Mouse (Mus musculus): Measurements from ENCODE around the gene Ascl2. TPM values are rescaled to one million over a fixed set of nuclear protein-coding genes. Genes with fewer than 3 reads are reported as not detected.

Gene Ascl2
- 0.49 and 3.2 TPM in 2 replicates for polyA plus RNA-seq (2012; rRNA removed; ENCODE audit: low replicate concordance)

DNA sequence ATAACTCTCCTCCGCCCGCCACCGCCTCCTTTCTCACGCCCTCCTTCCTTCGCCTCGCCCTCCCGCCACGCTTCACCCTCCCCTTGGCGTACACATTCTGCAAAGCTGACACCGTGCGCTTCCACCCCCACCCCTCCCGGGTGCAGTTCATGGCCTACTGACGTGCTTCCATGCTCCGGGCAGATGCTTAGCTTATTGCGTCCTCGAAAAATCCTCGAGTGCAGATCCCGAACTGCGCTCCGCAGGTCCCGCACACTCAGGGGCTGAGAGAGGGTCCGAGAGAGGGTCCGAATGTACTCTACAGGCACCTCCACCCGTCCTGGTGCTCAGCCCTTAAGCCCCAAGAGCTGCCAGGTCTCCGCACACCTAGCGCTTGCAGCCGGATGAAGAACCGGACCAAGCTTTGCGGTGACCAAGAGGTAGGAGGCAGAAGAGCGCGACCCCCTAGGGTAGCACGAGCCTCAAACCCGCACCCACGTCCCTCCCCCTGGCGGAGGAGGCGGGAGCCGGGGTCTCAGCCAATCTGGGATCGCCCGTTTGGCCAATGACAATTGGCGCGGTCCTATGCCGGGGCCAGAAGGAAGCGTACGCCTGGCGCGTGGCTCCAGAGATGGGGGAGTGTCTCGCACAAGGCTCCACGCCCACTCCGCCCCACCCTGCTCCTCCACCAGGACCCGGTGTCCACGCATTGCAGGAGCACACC is at the start of gene Ascl2:
TSS of gene Ascl2 (minus strand) at position 456 of the 703 bp plus-strand sequence.

DNA sequence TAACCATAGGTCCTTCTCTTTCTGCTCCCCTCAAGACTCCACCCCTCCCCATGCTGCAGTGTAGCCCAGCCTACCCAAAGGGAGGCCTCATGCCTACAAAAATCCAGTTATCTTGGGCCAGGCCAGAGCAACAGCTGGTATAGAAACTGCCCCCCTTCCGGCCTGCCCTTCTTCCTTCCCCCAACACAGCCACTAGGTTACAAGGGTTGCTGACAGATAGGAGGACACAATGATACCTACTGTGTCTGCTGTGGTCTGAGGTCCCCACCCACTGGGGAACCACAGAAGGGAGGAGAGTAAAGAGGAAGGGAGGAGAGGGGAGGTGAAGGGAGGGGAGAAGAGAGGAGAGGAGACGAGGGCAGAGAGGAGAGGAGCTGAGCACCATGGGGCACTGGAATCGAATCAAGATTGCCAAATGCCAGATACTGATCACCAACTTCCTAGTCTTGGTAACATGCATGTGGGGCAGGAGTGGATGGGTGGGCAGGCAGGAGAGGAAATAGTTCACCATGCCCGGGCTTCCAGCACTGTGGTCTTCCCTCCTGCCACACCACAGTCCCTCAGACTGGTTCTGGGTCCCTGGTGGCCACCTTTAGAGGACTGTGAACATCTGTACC is 35.8 kb upstream of the Ascl2 start, which contains the start of gene Tspan32:
TSS of gene Tspan32 (plus strand) at position 320 of the 617 bp plus-strand sequence.

DNA sequence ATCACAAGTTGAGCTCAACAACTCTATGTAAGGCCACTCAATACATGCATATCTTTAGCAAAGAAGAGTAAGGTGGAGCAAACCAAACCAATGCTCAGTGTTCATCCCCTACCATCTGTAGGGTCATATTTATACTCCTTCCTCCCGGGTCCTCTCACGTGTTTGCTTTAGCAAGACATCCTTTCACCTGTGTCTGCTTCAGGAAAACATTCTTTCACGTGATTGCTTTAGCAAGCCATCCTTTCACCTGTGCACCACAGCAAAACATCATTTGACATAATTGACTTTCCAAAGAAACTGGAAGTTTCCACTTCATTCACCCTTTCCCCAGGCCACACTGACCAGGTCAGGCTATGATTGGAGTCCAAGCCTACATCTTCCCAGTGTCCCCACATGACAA is 38.0 kb downstream of the Ascl2 start, which contains the start of gene Th:
TSS of gene Th (minus strand) at position 101 of the 400 bp plus-strand sequence.

Other genes with a start within 250 kb of the Ascl2 start
- gene Ins2, start 225.9 kb downstream of the Ascl2 start, polyA plus RNA-seq (2012; rRNA removed; ENCODE audit: low replicate concordance): not detected in 2 replicates
- gene Th, start 38.1 kb downstream of the Ascl2 start, polyA plus RNA-seq (2012; rRNA removed; ENCODE audit: low replicate concordance): 0.10 TPM in 1 of 2 replicates, not detected in the other
- 5.0 and 5.3 TPM in 2 replicates for gene Tspan32, start 35.8 kb upstream of the Ascl2 start, polyA plus RNA-seq (2012; rRNA removed; ENCODE audit: low replicate concordance)
- 886 and 988 TPM in 2 replicates for gene Cd81, start 83.5 kb upstream of the Ascl2 start, polyA plus RNA-seq (2012; rRNA removed; ENCODE audit: low replicate concordance)
- gene Tssc4, start 100.0 kb upstream of the Ascl2 start, polyA plus RNA-seq (2012; rRNA removed; ENCODE audit: low replicate concordance): 62.4 and 108 TPM in 2 replicates
- gene Trpm5, start 125.4 kb upstream of the Ascl2 start, polyA plus RNA-seq (2012; rRNA removed; ENCODE audit: low replicate concordance): 1.0 TPM in 1 of 2 replicates, not detected in the other
- gene Kcnq1, start 137.1 kb upstream of the Ascl2 start, polyA plus RNA-seq (2012; rRNA removed; ENCODE audit: low replicate concordance): 4.9 and 10.3 TPM in 2 replicates